Mouse (Mus musculus): ENCODE measurements around the gene Calm2.

Gene Calm2

GRCm38 (mm10) chr17:87446767-87447611, at the start of gene Calm2:
Calm2 (minus strand) TSS chr17:87446935.
- CTCF ChIA-PET: interaction anchor here (0.5 to 2.1 kb wide), 22 partner anchors 8 to 623 kb away, joined by 3 to 14 read pairs (median 4); no protein-coding TSS in a partner anchor
- POLR2A ChIA-PET: interaction anchor here (0.6 to 24.3 kb wide), 286 partner anchors 8 to 1301 kb away, joined by 3 to 691 read pairs (median 5); partner anchors contain the start of genes Stpg4 (in 4 of the 4), Msh2 (in 3 of the 4), Msh6 (in 3 of the 4) and Ttc7 (in 3 of the 4)

GRCm38 (mm10) chr17:87495504-87495903, 48.8 kb upstream of the Calm2 start:
- CTCF ChIA-PET: interaction anchor here in 1 of 4 experiments (0.9 to 1.2 kb wide), 3 partner anchors 12 to 26 kb away, joined by 3 to 5 read pairs (median 3); no protein-coding TSS in a partner anchor
- POLR2A ChIA-PET: interaction anchor here (0.6 to 18.5 kb wide), 23 partner anchors 9 to 96 kb away, joined by 3 to 198 read pairs (median 5); partner anchors contain the start of gene Calm2 (in 3 of the 4)

GRCm38 (mm10) chr17:87494310-87494709, 47.6 kb upstream of the Calm2 start:
- ChIA-PET CTCF (no interaction called here), POLR2A (interaction anchor here in 2 of 4 experiments (1.4 to 18.5 kb wide), 7 partner anchors 11 to 47 kb away, joined by 3 to 198 read pairs (median 20); partner anchors contain the start of gene Calm2 (in 2 of the 2))

- ChIA-PET POLR2A (interaction anchor here (0.7 to 18.5 kb wide), 31 partner anchors 9 to 297 kb away, joined by 3 to 198 read pairs (median 5); partner anchors contain the start of genes Calm2 (in 3 of the 4) and Stpg4 (in 1 of the 4)), CTCF (interaction anchor here in 1 of 4 experiments (0.6 to 1.6 kb wide), 3 partner anchors 12 to 38 kb away, joined by 3 to 5 read pairs (median 4); no protein-coding TSS in a partner anchor)
Measured at GRCm38 (mm10) chr17:87492286-87492685, 45.6 kb upstream of the Calm2 start.

GRCm38 (mm10) chr17:87490295-87490694, 43.6 kb upstream of the Calm2 start:
- ChIA-PET POLR2A (interaction anchor here in 3 of 4 experiments (0.7 to 18.5 kb wide), 19 partner anchors 9 to 484 kb away, joined by 3 to 198 read pairs (median 4); partner anchors contain the start of gene Calm2 (in 3 of the 3)), CTCF (no interaction called here)

- ChIA-PET CTCF (no interaction called here), POLR2A (interaction anchor here in 3 of 4 experiments (0.6 to 18.5 kb wide), 14 partner anchors 8 to 272 kb away, joined by 3 to 198 read pairs (median 4); partner anchors contain the start of gene Calm2 (in 3 of the 3))
Measured at GRCm38 (mm10) chr17:87485751-87486150, 39.0 kb upstream of the Calm2 start.

- ChIA-PET CTCF (no interaction called here), POLR2A (interaction anchor here in 2 of 4 experiments (0.7 to 18.5 kb wide), 7 partner anchors 9 to 37 kb away, joined by 3 to 198 read pairs (median 5); partner anchors contain the start of gene Calm2 (in 2 of the 2))
Measured at GRCm38 (mm10) chr17:87482867-87483266, 36.1 kb upstream of the Calm2 start.

- POLR2A ChIA-PET: interaction anchor here in 3 of 4 experiments (0.6 to 14.4 kb wide), 16 partner anchors 8 to 52 kb away, joined by 3 to 691 read pairs (median 5); partner anchors contain the start of gene Calm2 (in 3 of the 3)
- CTCF ChIA-PET: no interaction called here
Measured at GRCm38 (mm10) chr17:87478569-87478968, 31.8 kb upstream of the Calm2 start.

GRCm38 (mm10) chr17:87477611-87478010, 30.9 kb upstream of the Calm2 start:
- ChIA-PET POLR2A (interaction anchor here in 3 of 4 experiments (0.8 to 14.4 kb wide), 16 partner anchors 8 to 110 kb away, joined by 3 to 691 read pairs (median 4); partner anchors contain the start of gene Calm2 (in 3 of the 3)), CTCF (no interaction called here)

GRCm38 (mm10) chr17:87475356-87475755, 28.6 kb upstream of the Calm2 start:
- POLR2A ChIA-PET: interaction anchor here (0.6 to 14.4 kb wide), 31 partner anchors 8 to 499 kb away, joined by 3 to 691 read pairs (median 5); partner anchors contain the start of genes Calm2 (in 4 of the 4), Msh6 (in 2 of the 4) and Stpg4 (in 2 of the 4)
- CTCF ChIA-PET: interaction anchor here in 2 of 4 experiments (1.1 to 1.5 kb wide), 3 partner anchors 16 to 30 kb away, joined by 3 to 4 read pairs (median 3); partner anchors contain the start of gene Calm2 (in 1 of the 2)

GRCm38 (mm10) chr17:87474501-87474795, 27.7 kb upstream of the Calm2 start:
- POLR2A ChIA-PET: interaction anchor here (0.5 to 14.4 kb wide), 55 partner anchors 9 to 593 kb away, joined by 3 to 691 read pairs (median 4); partner anchors contain the start of genes Calm2 (in 3 of the 4), Msh6 (in 2 of the 4), Stpg4 (in 2 of the 4) and Ttc7 (in 1 of the 4)
- CTCF ChIA-PET: interaction anchor here in 3 of 4 experiments (0.5 to 1.6 kb wide), 8 partner anchors 16 to 307 kb away, joined by 3 to 8 read pairs (median 3); partner anchors contain the start of gene Calm2 (in 2 of the 3)

- ChIA-PET POLR2A (interaction anchor here (0.6 to 14.4 kb wide), 59 partner anchors 10 to 593 kb away, joined by 3 to 691 read pairs (median 4); partner anchors contain the start of genes Calm2 (in 4 of the 4), Msh6 (in 2 of the 4), Stpg4 (in 2 of the 4) and Ttc7 (in 1 of the 4)), CTCF (interaction anchor here in 3 of 4 experiments (0.5 to 1.6 kb wide), 9 partner anchors 15 to 307 kb away, joined by 3 to 8 read pairs (median 3); partner anchors contain the start of gene Calm2 (in 2 of the 3))
Measured at GRCm38 (mm10) chr17:87473736-87474500, 27.2 kb upstream of the Calm2 start.

- POLR2A ChIA-PET: interaction anchor here (0.6 to 14.4 kb wide), 40 partner anchors 12 to 594 kb away, joined by 3 to 691 read pairs (median 6); partner anchors contain the start of genes Calm2 (in 4 of the 4), Msh6 (in 2 of the 4), Stpg4 (in 1 of the 4) and Ttc7 (in 1 of the 4)
Measured at GRCm38 (mm10) chr17:87473441-87473735, 26.7 kb upstream of the Calm2 start.

GRCm38 (mm10) chr17:87472879-87473278, 26.1 kb upstream of the Calm2 start:
- ChIA-PET CTCF (no interaction called here), POLR2A (interaction anchor here (0.7 to 14.4 kb wide), 24 partner anchors 12 to 594 kb away, joined by 3 to 691 read pairs (median 9); partner anchors contain the start of genes Calm2 (in 4 of the 4), Msh6 (in 2 of the 4), Socs5 (in 1 of the 4) and Ttc7 (in 1 of the 4))

More at GRCm38 (mm10) chr17:87473441-87473735, 26.7 kb upstream of the Calm2 start:
- CTCF ChIA-PET: interaction anchor here in 2 of 4 experiments (0.5 to 1.6 kb wide), 3 partner anchors 26 to 57 kb away, joined by 3 to 8 read pairs (median 4); partner anchors contain the start of gene Calm2 (in 1 of the 2)

- POLR2A ChIA-PET: interaction anchor here in 3 of 4 experiments (0.6 to 14.4 kb wide), 29 partner anchors 12 to 716 kb away, joined by 3 to 691 read pairs (median 5); partner anchors contain the start of genes Calm2 (in 3 of the 3), Stpg4 (in 2 of the 3), Kcnk12 (in 1 of the 3) and Msh6 (in 1 of the 3)
- CTCF ChIA-PET: interaction anchor here in 2 of 4 experiments (0.7 kb wide), 3 partner anchors 10 to 1819 kb away, joined by 3 to 7 read pairs (median 7); no protein-coding TSS in a partner anchor
Measured at GRCm38 (mm10) chr17:87471661-87472060, 24.9 kb upstream of the Calm2 start.

- ChIA-PET CTCF (no interaction called here), POLR2A (interaction anchor here in 3 of 4 experiments (0.5 to 14.4 kb wide), 26 partner anchors 11 to 504 kb away, joined by 3 to 691 read pairs (median 4); partner anchors contain the start of genes Calm2 (in 2 of the 3) and Msh6 (in 1 of the 3))
Measured at GRCm38 (mm10) chr17:87470797-87471196, 24.1 kb upstream of the Calm2 start.

- ChIA-PET CTCF (no interaction called here), POLR2A (interaction anchor here in 3 of 4 experiments (0.7 to 14.4 kb wide), 30 partner anchors 11 to 504 kb away, joined by 3 to 691 read pairs (median 5); partner anchors contain the start of genes Calm2 (in 2 of the 3), Msh6 (in 1 of the 3) and Stpg4 (in 1 of the 3))
Measured at GRCm38 (mm10) chr17:87470282-87470681, 23.5 kb upstream of the Calm2 start.

Data from embryonic stem cell, embryonic (primary cell).